Mouse (Mus musculus): ENCODE measurements at regions not wholly inside any gene's neighbourhood (a gene's known extent, or its start where the extent isn't known, plus 50 kb on each side); places are given as distances from the start of the nearest gene placed in this dataset.

GRCm38 (mm10) chr12:107539683-107540082 lies 51.3 kb downstream of the 3110018I06Rik start:
- no peak for DNase-seq

GRCm38 (mm10) chr12:107541196-107541595 lies 52.8 kb downstream of the 3110018I06Rik start:
- DNase-seq, result no peak

GRCm38 (mm10) chr12:107547194-107547885 lies 58.9 kb downstream of the 3110018I06Rik start:
- DNase-seq, result no peak

- DNase-seq, result no peak
These were observed 59.5 kb downstream of the 3110018I06Rik start for GRCm38 (mm10) chr12:107547886-107548448.

GRCm38 (mm10) chr12:107549452-107550296 lies 61.2 kb downstream of the 3110018I06Rik start:
- no peak for DNase-seq

- no peak for DNase-seq
These were observed 70.8 kb downstream of the 3110018I06Rik start for GRCm38 (mm10) chr12:107559191-107559590.

GRCm38 (mm10) chr12:107560100-107560499 lies 71.7 kb downstream of the 3110018I06Rik start:
- DNase-seq, result no peak

GRCm38 (mm10) chr12:107572586-107572985 lies 84.2 kb downstream of the 3110018I06Rik start:
- no peak for DNase-seq

GRCm38 (mm10) chr12:107579508-107579907 lies 91.1 kb downstream of the 3110018I06Rik start:
- DNase-seq, result no peak

- DNase-seq, result no peak
These were observed 94.8 kb downstream of the 3110018I06Rik start for GRCm38 (mm10) chr12:107583151-107583720.

GRCm38 (mm10) chr12:107585696-107586225 lies 97.3 kb downstream of the 3110018I06Rik start:
- no peak for DNase-seq

- DNase-seq, result no peak
These were observed 107.8 kb downstream of the 3110018I06Rik start for GRCm38 (mm10) chr12:107596236-107596635.

GRCm38 (mm10) chr12:107600576-107600975 lies 112.1 kb downstream of the 3110018I06Rik start:
- DNase-seq, result no peak

- no peak for DNase-seq
These were observed 120.5 kb downstream of the 3110018I06Rik start for GRCm38 (mm10) chr12:107608966-107609365.

- no peak for DNase-seq
These were observed 121.6 kb downstream of the 3110018I06Rik start for GRCm38 (mm10) chr12:107609986-107610385.

GRCm38 (mm10) chr12:107617212-107617994 lies 129.0 kb downstream of the 3110018I06Rik start:
- DNase-seq, result no peak

GRCm38 (mm10) chr12:107624446-107624845 lies 136.0 kb downstream of the 3110018I06Rik start:
- no peak for DNase-seq

GRCm38 (mm10) chr12:107648008-107648407 lies 159.6 kb downstream of the 3110018I06Rik start:
- no peak for DNase-seq

GRCm38 (mm10) chr12:107652126-107652728 lies 163.8 kb downstream of the 3110018I06Rik start:
- DNase-seq, result no peak

- no peak for DNase-seq
These were observed 164.7 kb downstream of the 3110018I06Rik start for GRCm38 (mm10) chr12:107653131-107653530.

GRCm38 (mm10) chr12:107656846-107657245 lies 168.4 kb downstream of the 3110018I06Rik start:
- no peak for DNase-seq

- DNase-seq, result no peak
These were observed 169.8 kb downstream of the 3110018I06Rik start for GRCm38 (mm10) chr12:107658241-107658640.

Data from right cerebral cortex, adult 18-20 months (tissue).